In the genomic region with DNA sequence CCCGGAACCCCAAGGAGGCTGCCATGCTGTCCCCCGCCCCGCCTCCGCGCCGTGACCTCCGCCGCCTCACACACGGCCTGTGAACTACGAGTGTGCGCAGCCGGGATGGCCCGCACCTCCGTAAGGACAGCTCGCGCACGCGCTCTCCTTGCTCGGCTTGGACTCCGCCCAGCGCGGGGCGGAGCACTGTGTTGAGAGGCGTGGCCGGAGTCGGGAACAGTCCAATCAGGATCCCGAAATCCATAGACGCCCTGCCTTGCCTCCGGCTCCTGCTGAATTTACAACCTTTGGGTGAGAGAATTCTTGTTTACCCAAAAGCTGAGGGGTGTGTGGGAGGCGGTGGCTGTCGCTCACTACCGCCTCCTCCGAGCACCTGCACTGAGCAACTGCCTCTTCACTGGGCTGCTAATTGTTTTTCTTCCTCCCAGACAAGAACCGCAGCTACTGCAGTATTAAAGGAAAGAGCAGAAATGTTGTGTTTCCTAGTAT, we compare ENCODE assay signal across 8 mouse cellular contexts. TPM values are rescaled to one million over a fixed set of nuclear protein-coding genes. Genes with fewer than 3 reads are reported as not detected.
DNase-seq lines count a peak whose midpoint lies in the region; ATAC-seq lines count a peak whose summit lies in the region.

Hibadh (minus strand) TSS at position 166 of the 489 bp plus-strand sequence.

- no peaks in the 10 kb centered on the region for H3K27me3 ChIP-seq in heart, embryonic 13.5 days (replicated peaks)
- H3K27me3 ChIP-seq in liver, embryonic 12.5 days (replicated peaks) = no peaks in the 10 kb centered on the region
- no peaks in the 10 kb centered on the region for H3K27me3 ChIP-seq in stomach, embryonic 15.5 days (replicated peaks)

- peak within 1 kb of the TSS; percentile 94 for H3K9ac ChIP-seq in heart, embryonic 13.5 days
- peak within 1 kb of the TSS; percentile 92 for H3K9ac ChIP-seq in liver, embryonic 12.5 days
- H3K9ac ChIP-seq in stomach, embryonic 15.5 days = peak within 1 kb of the TSS; percentile 76

- H3K4me2 ChIP-seq in heart, embryonic 13.5 days = peak within 1 kb of the TSS; percentile 83
- H3K4me2 ChIP-seq in liver, embryonic 12.5 days = peak within 1 kb of the TSS; percentile 88
- H3K4me2 ChIP-seq in stomach, embryonic 15.5 days = peak within 1 kb of the TSS; percentile 78

- DNase-seq in CD4-positive, CD25-positive, alpha-beta regulatory T cell, adult 2 months (ENCODE audit: low read depth, low spot score) = peak; percentile 99
- peak; percentile 90 for DNase-seq in fat pad, adult 2 months (ENCODE audit: extremely low read depth, low read depth, low spot score)
- peak; percentile 98 for DNase-seq in kidney, postnatal 10 days
- DNase-seq in natural killer cell, adult 2 months (ENCODE audit: low spot score in 2 of 2) = peak; percentile 97 to 99

- H3K4me3 ChIP-seq in brown adipose tissue, adult 24 weeks (ENCODE audit: insufficient read depth, low read depth, low read length) = peak within 1 kb of the TSS; percentile 77
- peak within 1 kb of the TSS; percentile 91 for H3K4me3 ChIP-seq in heart, embryonic 13.5 days
- H3K4me3 ChIP-seq in liver, embryonic 12.5 days = peak within 1 kb of the TSS; percentile 84
- H3K4me3 ChIP-seq in stomach, embryonic 15.5 days (replicated peaks) = peak within 1 kb of the TSS; percentile 85

- no peaks in the 10 kb centered on the region for H3K9me3 ChIP-seq in heart, embryonic 13.5 days
- H3K9me3 ChIP-seq in liver, embryonic 12.5 days (replicated peaks) = no peaks in the 10 kb centered on the region
- no peaks in the 10 kb centered on the region for H3K9me3 ChIP-seq in stomach, embryonic 15.5 days

- WGBS in heart, embryonic 13.5 days = under 1% methylated on average over 34 of the region's 34 CpGs
- WGBS in liver, embryonic 12.5 days (ENCODE audit: insufficient replicate concordance) = under 1% methylated on average over 34 of the region's 34 CpGs
- under 1% methylated on average over 34 of the region's 34 CpGs for WGBS in stomach, embryonic 15.5 days

- H3K27ac ChIP-seq in brown adipose tissue, adult 24 weeks (replicated peaks; ENCODE audit: low read depth, low read length) = peak within 1 kb of the TSS; percentile 79
- H3K27ac ChIP-seq in heart, embryonic 13.5 days (replicated peaks) = peak within 1 kb of the TSS; percentile 86
- peak within 1 kb of the TSS; percentile 85 for H3K27ac ChIP-seq in liver, embryonic 12.5 days
- peak within 1 kb of the TSS; percentile 71 for H3K27ac ChIP-seq in stomach, embryonic 15.5 days

- H3K36me3 ChIP-seq in heart, embryonic 13.5 days = no peaks in the 10 kb centered on the region
- H3K36me3 ChIP-seq in liver, embryonic 12.5 days = peaks cover 3% of the 10 kb centered on the region; the same call in 1 of the 2 replicates
- H3K36me3 ChIP-seq in stomach, embryonic 15.5 days = no peaks in the 10 kb centered on the region

- H3K4me1 ChIP-seq in brown adipose tissue, adult 24 weeks (ENCODE audit: control insufficient read depth, insufficient read depth, insufficient read length, low read length) = peaks cover 3% of the 10 kb centered on the region
- H3K4me1 ChIP-seq in heart, embryonic 13.5 days = peaks cover 14% of the 10 kb centered on the region
- H3K4me1 ChIP-seq in liver, embryonic 12.5 days = peaks cover 24% of the 10 kb centered on the region
- 0 out of 2 replicates have a peak, but pooled peaks cover 2% of the 10 kb centered on the region for H3K4me1 ChIP-seq in stomach, embryonic 15.5 days

- peak; percentile 100 for ATAC-seq in heart, embryonic 13.5 days (ENCODE audit: extremely low read depth, insufficient number of reproducible peaks, low FRiP score, low TSS enrichment)
- peak; percentile 99 for ATAC-seq in liver, embryonic 12.5 days
- peak; percentile 100 for ATAC-seq in stomach, embryonic 15.5 days (ENCODE audit: insufficient read depth, low FRiP score, low read depth)

RNA-seq across cellular contexts. Expression of gene Hibadh, which starts in this region (rescaled TPM):
- 442 and 614 TPM in 2 replicates for polyA plus RNA-seq in brown adipose tissue, adult 24 weeks (2012; ENCODE audit: insufficient read depth, insufficient read length, missing spikeins)
- 115 and 127 TPM in 2 replicates for polyA plus RNA-seq in heart, embryonic 13.5 days (2015; fragmentation: Nextera tagmentation; extraction: Ambion mirVana)
- polyA plus RNA-seq in liver, embryonic 12.5 days (2016; fragmentation: Nextera tagmentation; extraction: Ambion mirVana) = 68.3 and 68.6 TPM in 2 replicates
- polyA plus RNA-seq in stomach, embryonic 15.5 days (2015; fragmentation: Nextera tagmentation; extraction: Ambion mirVana) = 111 and 114 TPM in 2 replicates

Comparison
In these comparisons a context has a peak if more than half of its experiments do, and no peak if none do; other contexts are left out.
1. Peak in every context shown above with its lines: DNase-seq, ATAC-seq, H3K4me3 ChIP-seq and H3K27ac ChIP-seq.